Mouse (Mus musculus): ENCODE data around the gene Ddx39. TPM values are rescaled to one million over a fixed set of nuclear protein-coding genes. Genes with fewer than 3 reads are reported as not detected.

The Ddx39 gene
- polyA plus RNA-seq, 1 experiment from 2014 or later: 80.9 TPM

DNA sequence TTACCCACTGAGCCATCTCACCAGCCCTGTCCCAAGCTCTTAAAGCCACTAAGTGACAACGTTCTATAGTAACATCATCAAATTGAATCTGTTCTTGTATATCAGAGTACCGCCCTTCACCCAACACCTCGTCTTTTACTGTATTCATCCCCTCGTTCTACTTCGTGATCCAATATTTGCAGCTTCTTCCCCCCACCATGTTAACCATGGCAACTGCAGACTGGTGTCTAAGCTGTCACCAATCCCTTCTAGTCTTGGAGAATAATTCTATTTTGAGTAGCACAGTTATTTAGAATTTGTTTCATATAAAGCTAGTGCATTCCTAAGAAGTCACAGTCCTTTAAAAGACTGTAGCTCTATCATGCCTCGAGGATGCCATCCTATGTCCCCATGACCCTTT lies 25.7 kb upstream of the Ddx39 start:
- no peak overlapping the region for H3K4me3 ChIP-seq (ENCODE audit: low read depth, low read length)
- WGBS (ENCODE audit: insufficient replicate concordance): 84% methylated on average over 6 of the region's 6 CpGs
- no peak for ATAC-seq

DNA sequence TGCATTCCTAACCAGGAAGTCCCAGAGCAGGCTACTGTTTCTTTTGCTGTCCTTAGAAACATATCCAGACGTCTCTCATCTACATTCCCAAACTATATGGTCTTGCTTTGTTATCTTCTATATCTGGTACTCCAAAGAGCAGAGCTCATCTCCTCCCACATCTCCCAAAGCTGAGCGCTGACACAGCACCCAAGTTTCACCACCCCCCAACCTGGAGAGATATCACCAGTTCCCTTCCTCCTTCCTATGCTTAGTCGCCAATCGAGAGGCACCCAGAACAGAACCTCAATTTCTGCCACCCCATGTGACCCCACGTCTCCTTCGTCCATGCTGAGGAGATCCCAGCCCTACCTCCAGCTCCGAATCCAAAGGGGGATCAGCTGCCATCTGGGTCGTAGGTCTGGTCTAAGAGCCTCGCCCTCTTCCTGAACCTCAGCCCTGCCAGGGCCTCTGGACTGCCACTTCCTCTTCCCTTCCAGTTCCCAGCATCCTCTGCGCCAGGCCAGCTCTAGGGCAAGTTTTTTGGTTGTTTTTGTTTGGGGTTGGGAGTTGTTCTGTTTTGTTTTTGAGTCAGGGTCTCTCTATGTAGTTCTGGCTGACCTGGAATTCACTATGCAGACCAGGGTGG lies 21.3 kb upstream of the Ddx39 start:
- 37% methylated on average over 10 of the region's 10 CpGs for WGBS (ENCODE audit: insufficient replicate concordance)
- Histone ChIP-seq H3K4me2 (ENCODE audit: low read depth, low read length) (peak overlapping the region; percentile 53), H3K27me3 (ENCODE audit: insufficient read depth, low read length) (no peaks in the 10 kb centered on the region), H3K36me3 (replicated peaks; ENCODE audit: insufficient read depth, low read length) (peaks cover 30% of the 10 kb centered on the region), H3K4me1 (ENCODE audit: insufficient read depth) (peaks cover 38% of the 10 kb centered on the region), H3K9me3 (ENCODE audit: low read length) (no peaks in the 10 kb centered on the region), H3K27ac (ENCODE audit: low read depth) (peak overlapping the region; percentile 58), H3K4me3 (ENCODE audit: low read depth, low read length) (no peak overlapping the region), H3K9ac (replicated peaks) (no peak overlapping the region)
- TF ChIP-seq CTCF (IDR thresholded peaks at IDR 0.05; ENCODE audit: low read depth) (no peak), EP300 (IDR thresholded peaks at IDR 0.05; ENCODE audit: low read depth) (no peak)
- no peak for ATAC-seq
- no peak for DNase-seq

More for the DNA sequence above, 25.7 kb upstream of the Ddx39 start:
- no peak overlapping the region for H3K9ac ChIP-seq (replicated peaks)
- peaks cover 50% of the 10 kb centered on the region for H3K36me3 ChIP-seq (replicated peaks; ENCODE audit: insufficient read depth, low read length)
- H3K9me3 ChIP-seq (ENCODE audit: low read length): no peaks in the 10 kb centered on the region
- DNase-seq: no peak
- no peak overlapping the region for H3K27ac ChIP-seq (ENCODE audit: low read depth)
- no peak for TF ChIP-seq CTCF (IDR thresholded peaks at IDR 0.05; ENCODE audit: low read depth)
- no peak for TF ChIP-seq EP300 (IDR thresholded peaks at IDR 0.05; ENCODE audit: low read depth)
- H3K4me1 ChIP-seq (ENCODE audit: insufficient read depth): peaks cover 6% of the 10 kb centered on the region; the same call in 1 of the 2 replicates
- H3K4me2 ChIP-seq (ENCODE audit: low read depth, low read length): no peak overlapping the region
- no peaks in the 10 kb centered on the region for H3K27me3 ChIP-seq (ENCODE audit: insufficient read depth, low read length)

DNA sequence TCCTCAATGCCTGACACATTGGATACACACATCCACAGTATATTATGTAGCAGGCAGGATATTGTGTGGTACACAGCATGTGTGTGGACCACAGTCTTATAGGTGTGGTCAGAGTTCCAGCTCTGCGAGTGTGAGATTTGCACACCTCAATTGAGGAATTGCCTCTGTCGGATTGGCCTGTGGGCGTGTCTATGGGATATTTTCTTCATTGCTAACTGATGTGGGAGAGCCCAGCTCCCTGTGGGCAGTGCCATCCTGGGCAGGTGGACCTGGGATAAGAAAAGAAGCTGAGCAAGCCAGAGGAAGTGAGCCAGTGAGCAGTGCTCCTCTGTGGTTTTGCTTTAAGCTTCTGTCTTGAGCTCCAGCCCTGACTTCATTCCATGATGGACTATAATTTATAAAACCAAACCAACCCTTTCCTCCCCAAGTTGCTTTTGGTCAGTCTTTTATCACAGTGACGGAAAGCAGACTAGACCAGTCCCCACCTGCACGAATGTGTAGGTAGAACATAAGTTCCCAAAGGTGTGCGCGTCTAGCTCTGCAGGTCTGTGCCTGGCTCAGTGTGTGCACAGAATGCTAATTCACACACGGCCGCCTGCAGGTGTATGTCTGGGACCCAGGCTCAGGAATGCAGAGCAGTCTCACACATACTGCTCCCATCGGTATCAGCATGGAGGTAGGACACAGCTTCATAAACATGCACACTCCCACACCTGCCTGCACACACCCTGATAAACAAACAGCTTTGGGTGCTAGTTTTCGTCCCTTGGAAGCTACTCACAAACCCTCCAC lies 20.4 kb upstream of the Ddx39 start:
- peaks cover 38% of the 10 kb centered on the region for H3K4me1 ChIP-seq (ENCODE audit: insufficient read depth)
- WGBS (ENCODE audit: insufficient replicate concordance): 66% methylated on average over 11 of the region's 11 CpGs
- H3K4me3 ChIP-seq (ENCODE audit: low read depth, low read length): no peak overlapping the region
- H3K27me3 ChIP-seq (ENCODE audit: insufficient read depth, low read length): no peaks in the 10 kb centered on the region
- ATAC-seq: no peak
- H3K9ac ChIP-seq (replicated peaks): no peak overlapping the region
- H3K9me3 ChIP-seq (ENCODE audit: low read length): no peaks in the 10 kb centered on the region
- no peak for DNase-seq
- H3K27ac ChIP-seq (ENCODE audit: low read depth): no peak overlapping the region
- peaks cover 28% of the 10 kb centered on the region for H3K36me3 ChIP-seq (replicated peaks; ENCODE audit: insufficient read depth, low read length)
- no peak for TF ChIP-seq EP300 (IDR thresholded peaks at IDR 0.05; ENCODE audit: low read depth)
- TF ChIP-seq CTCF (IDR thresholded peaks at IDR 0.05; ENCODE audit: low read depth): no peak
- no peak overlapping the region for H3K4me2 ChIP-seq (ENCODE audit: low read depth, low read length)

DNA sequence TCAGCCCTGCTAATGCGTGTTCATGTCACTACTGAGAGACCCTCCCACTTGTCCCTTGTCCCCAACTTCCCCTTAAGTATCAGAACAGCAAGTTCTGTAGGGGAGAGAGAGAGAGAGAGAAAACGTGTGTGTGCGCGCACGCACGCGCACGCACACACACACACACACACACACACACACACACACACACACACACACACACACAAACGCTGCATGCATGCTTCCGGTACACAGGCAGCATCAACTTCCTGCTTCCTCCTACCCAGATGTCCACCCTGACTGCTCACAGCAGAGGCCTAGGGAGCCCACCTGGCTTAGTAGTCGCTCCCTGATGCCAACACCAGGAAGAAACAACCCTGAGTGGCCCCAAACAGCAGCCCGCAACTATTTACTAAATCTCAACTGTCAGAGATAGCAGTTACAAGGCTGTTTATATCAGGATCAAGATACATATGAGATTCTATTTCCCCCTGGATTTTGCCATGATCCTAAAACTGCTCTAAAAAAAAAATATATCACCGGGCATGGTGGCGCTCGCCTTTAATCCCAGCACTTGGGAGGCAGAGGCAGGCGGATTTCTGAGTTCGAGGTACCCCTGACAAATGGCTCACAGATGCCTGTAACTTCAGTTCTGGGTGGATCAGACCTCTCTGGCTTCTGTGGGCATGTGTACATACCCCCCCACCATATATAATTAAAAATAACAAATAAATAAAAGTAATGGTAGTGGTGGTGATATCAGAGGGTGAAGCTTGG lies 19.4 kb upstream of the Ddx39 start:
- H3K9me3 ChIP-seq (ENCODE audit: low read length): no peaks in the 10 kb centered on the region
- WGBS (ENCODE audit: insufficient replicate concordance): 61% methylated on average over 10 of the region's 17 CpGs
- DNase-seq (peak; percentile 37), ATAC-seq (no peak; the same call in 1 of the 2 replicates)
- peak overlapping the region; percentile 70 for H3K27ac ChIP-seq (ENCODE audit: low read depth)
- H3K4me1 ChIP-seq (ENCODE audit: insufficient read depth): peaks cover 44% of the 10 kb centered on the region
- no peak overlapping the region for H3K9ac ChIP-seq (replicated peaks)
- peaks cover 21% of the 10 kb centered on the region for H3K36me3 ChIP-seq (replicated peaks; ENCODE audit: insufficient read depth, low read length)
- TF ChIP-seq EP300 (IDR thresholded peaks at IDR 0.05; ENCODE audit: low read depth): no peak
- no peak for TF ChIP-seq CTCF (IDR thresholded peaks at IDR 0.05; ENCODE audit: low read depth)
- H3K4me3 ChIP-seq (ENCODE audit: low read depth, low read length): no peak overlapping the region
- H3K4me2 ChIP-seq (ENCODE audit: low read depth, low read length): 0 out of 2 replicates have a peak overlapping the region, but pooled peaks have one; percentile 28
- no peaks in the 10 kb centered on the region for H3K27me3 ChIP-seq (ENCODE audit: insufficient read depth, low read length)

DNA sequence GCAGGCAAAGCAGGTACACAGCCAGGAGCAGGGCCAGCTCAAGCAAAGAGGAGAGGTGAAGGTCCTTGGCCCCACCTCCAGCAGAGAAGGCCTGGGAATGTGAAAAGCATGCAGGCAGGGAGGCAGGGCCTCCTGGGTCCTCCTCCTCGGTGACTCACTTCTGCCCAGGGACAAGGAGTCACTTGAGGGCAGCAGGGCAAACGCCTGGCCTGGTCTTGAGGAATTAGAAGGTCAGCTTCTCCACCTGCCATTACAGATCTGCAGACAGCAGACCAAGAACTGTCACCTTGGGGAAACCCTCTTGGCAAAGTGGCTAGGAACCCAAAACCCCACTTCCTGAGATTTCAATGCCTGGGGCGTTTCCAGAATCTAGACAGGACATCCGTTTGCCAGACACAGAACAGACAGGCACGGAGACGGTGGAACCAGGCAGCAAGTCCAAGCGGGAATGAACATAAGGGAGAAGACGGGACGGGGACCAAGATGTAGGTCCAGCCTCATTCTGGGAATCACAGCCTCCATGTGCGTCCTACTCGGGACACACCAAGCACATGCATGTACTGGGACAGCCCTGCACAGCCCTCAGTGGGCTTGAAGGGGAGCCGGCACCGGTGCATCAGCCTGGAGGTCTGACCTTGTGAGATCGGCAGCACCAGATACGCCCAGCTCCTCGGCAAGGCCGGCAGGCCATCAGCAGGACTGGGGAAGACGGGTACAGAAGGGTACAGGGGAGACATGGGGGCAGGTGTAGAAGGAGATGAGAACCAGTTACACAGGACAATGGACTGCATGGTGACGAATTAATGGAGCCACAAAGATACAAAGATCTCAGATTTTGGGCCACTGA lies 17.4 kb upstream of the Ddx39 start:
- ATAC-seq (no peak), DNase-seq (peak; percentile 38)
- H3K4me1 ChIP-seq (ENCODE audit: insufficient read depth): peaks cover 46% of the 10 kb centered on the region
- 0 out of 2 replicates have a peak, but pooled peaks cover under 1% of the 10 kb centered on the region for H3K36me3 ChIP-seq (replicated peaks; ENCODE audit: insufficient read depth, low read length)
- peak overlapping the region; percentile 92 for H3K4me2 ChIP-seq (ENCODE audit: low read depth, low read length)
- H3K9ac ChIP-seq (replicated peaks): peak overlapping the region; percentile 91
- WGBS (ENCODE audit: insufficient replicate concordance): 36% methylated on average over 19 of the region's 19 CpGs
- TF ChIP-seq CTCF (IDR thresholded peaks at IDR 0.05; ENCODE audit: low read depth) (no peak), EP300 (IDR thresholded peaks at IDR 0.05; ENCODE audit: low read depth) (no peak)
- peak overlapping the region; percentile 90 for H3K27ac ChIP-seq (ENCODE audit: low read depth)
- H3K4me3 ChIP-seq (ENCODE audit: low read depth, low read length): peak overlapping the region; percentile 80
- H3K27me3 ChIP-seq (ENCODE audit: insufficient read depth, low read length): no peaks in the 10 kb centered on the region
- H3K9me3 ChIP-seq (ENCODE audit: low read length): no peaks in the 10 kb centered on the region
